Mouse (Mus musculus) forebrain, postnatal 0 days (tissue): ENCODE data around the gene Msi2. TPM values are rescaled to one million over a fixed set of nuclear protein-coding genes. Genes with fewer than 3 reads are reported as not detected.

Experiments
- ATAC-seq: fragments of 200-750 bp; cut with Nextera tagmentation; 2 replicates; pipeline ENCODE4 v1.8.0; 2017; ENCODE audit warnings: mild to moderate bottlenecking, moderate library complexity
- DNase-seq: peaks from one replicate; pipeline ENCODE4 v3.0.0-alpha.2; 2015
- H3K27ac ChIP-seq: fragments of 300-500 bp; sonication (generic); 2 replicates; pipeline ENCODE4 v1.5.1; 2014; ENCODE audit warnings: low read depth, mild to moderate bottlenecking, antibody characterized with exemption, low read length, moderate library complexity, mixed read lengths
- H3K27me3 ChIP-seq: fragments of 300-500 bp; sonication (generic); 2 replicates; pipeline ENCODE4 v1.6.1; 2014; ENCODE audit warnings: mild to moderate bottlenecking, low read length, mixed read lengths; ENCODE audit not compliant: insufficient read depth
- H3K36me3 ChIP-seq: fragments of 300-500 bp; sonication (generic); 2 replicates; pipeline ENCODE4 v1.6.1; 2014; ENCODE audit warnings: mild to moderate bottlenecking, moderate library complexity; ENCODE audit not compliant: insufficient read depth
- H3K4me1 ChIP-seq: fragments of 300-500 bp; sonication (generic); 2 replicates; pipeline ENCODE4 v1.6.1; 2014; ENCODE audit warnings: antibody characterized with exemption; ENCODE audit not compliant: insufficient read depth
- H3K4me2 ChIP-seq: fragments of 300-500 bp; sonication (generic); 2 replicates; pipeline ENCODE4 v1.6.1; 2014; ENCODE audit warnings: low read depth, mild to moderate bottlenecking, moderate library complexity
- H3K4me3 ChIP-seq: fragments of 300-500 bp; sonication (generic); 2 replicates; pipeline ENCODE4 v1.5.1; 2014; ENCODE audit warnings: low read depth, low read length, mixed read lengths
- H3K9ac ChIP-seq: fragments of 300-500 bp; sonication (generic); 2 replicates; pipeline ENCODE4 v1.6.1; 2014; ENCODE audit warnings: mild to moderate bottlenecking
- H3K9me3 ChIP-seq: fragments of 300-500 bp; sonication (generic); 2 replicates; pipeline ENCODE4 v1.6.1; 2016; ENCODE audit warnings: low read length
- CTCF ChIP-seq: sonication (generic); IDR thresholded peaks from 2 replicates; pipeline ENCODE4 v1.5.1; 2016; ENCODE audit warnings: antibody characterized with exemption, control low read depth, low read depth
- WGBS: fragments of 180-500 bp; shearing (Covaris S2); extraction: QIAGEN DNeasy Blood & Tissue Kit; methylation state at CpG from one replicate; pipeline ENCODE4 v1.1.7; 2014; 5-methylcytosine and 5-hydroxymethylcytosine counted together
- polyA plus RNA-seq: library from polyadenylated mRNA; unstranded; fragments of >200 nt; fragmentation: Nextera tagmentation; extraction: Ambion mirVana; gene quantifications from 2 replicates; pipeline ENCODE4 v1.2.1, GENCODE M21; 2015
- total RNA-seq: library from RNA; depleted of rRNA; stranded (reverse); fragments of >200 nt; gene quantifications from 2 replicates; pipeline ENCODE4 v1.2.3, GENCODE M21; 2014

Msi2 gene
- total and polyA plus RNA-seq, 2 experiments from 2014 or later, result 18.5 to 107 TPM

- no peak overlapping the region for H3K4me3 ChIP-seq
- no peak overlapping the region for H3K9ac ChIP-seq
- H3K4me1 ChIP-seq, result no peaks in the 10 kb centered on the region
- H3K36me3 ChIP-seq, result no peaks in the 10 kb centered on the region; the same call in 1 of the 2 replicates
- no peak overlapping the region for H3K27ac ChIP-seq
- TF ChIP-seq CTCF, result no peak
- ATAC-seq (no peak), DNase-seq (no peak)
- no peaks in the 10 kb centered on the region for H3K27me3 ChIP-seq
- H3K9me3 ChIP-seq, result no peaks in the 10 kb centered on the region
- WGBS, result 76% methylated on average over 18 of the region's 18 CpGs
- H3K4me2 ChIP-seq, result no peak overlapping the region
Measured at GRCm38 (mm10) chr11:88675526-88676353, 42.6 kb downstream of the Msi2 start.

DNA sequence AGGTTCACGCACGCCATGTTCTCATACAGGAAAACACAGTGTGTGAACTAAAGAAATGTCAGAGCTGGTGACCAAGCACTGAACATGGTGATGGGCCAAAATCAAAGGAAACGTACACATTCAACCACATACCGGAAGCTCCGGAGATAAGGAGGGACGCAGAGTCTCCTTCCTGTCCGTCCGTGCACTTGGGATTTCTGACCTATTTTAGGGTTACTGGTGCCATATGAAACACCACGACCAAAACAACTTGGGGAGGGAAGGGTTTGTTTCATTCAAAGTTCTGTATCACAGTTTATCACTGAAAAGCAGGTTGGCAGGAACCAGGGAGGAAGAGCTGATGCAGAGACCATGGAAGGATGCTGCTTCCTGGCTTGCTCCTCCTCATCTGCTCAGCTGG lies 44.2 kb downstream of the Msi2 start:
- H3K36me3 ChIP-seq, result peaks cover 3% of the 10 kb centered on the region; the same call in 1 of the 2 replicates
- H3K9ac ChIP-seq, result no peak overlapping the region
- ATAC-seq (no peak), DNase-seq (no peak)
- 94% methylated on average over 9 of the region's 9 CpGs for WGBS
- H3K27ac ChIP-seq, result no peak overlapping the region
- no peaks in the 10 kb centered on the region for H3K27me3 ChIP-seq
- TF ChIP-seq CTCF, result no peak
- no peak overlapping the region for H3K4me3 ChIP-seq
- no peaks in the 10 kb centered on the region for H3K4me1 ChIP-seq
- no peaks in the 10 kb centered on the region for H3K9me3 ChIP-seq
- no peak overlapping the region for H3K4me2 ChIP-seq

GRCm38 (mm10) chr11:88670925-88671324 lies 47.4 kb downstream of the Msi2 start:
- Histone ChIP-seq H3K4me2 (no peak overlapping the region), H3K27me3 (no peaks in the 10 kb centered on the region), H3K9ac (no peak overlapping the region), H3K27ac (no peak overlapping the region), H3K4me3 (no peak overlapping the region), H3K36me3 (peaks cover 3% of the 10 kb centered on the region; the same call in 1 of the 2 replicates), H3K4me1 (no peaks in the 10 kb centered on the region), H3K9me3 (no peaks in the 10 kb centered on the region)
- ATAC-seq (no peak), DNase-seq (no peak)
- no peak for TF ChIP-seq CTCF
- 56% methylated on average over 5 of the region's 5 CpGs for WGBS

DNA sequence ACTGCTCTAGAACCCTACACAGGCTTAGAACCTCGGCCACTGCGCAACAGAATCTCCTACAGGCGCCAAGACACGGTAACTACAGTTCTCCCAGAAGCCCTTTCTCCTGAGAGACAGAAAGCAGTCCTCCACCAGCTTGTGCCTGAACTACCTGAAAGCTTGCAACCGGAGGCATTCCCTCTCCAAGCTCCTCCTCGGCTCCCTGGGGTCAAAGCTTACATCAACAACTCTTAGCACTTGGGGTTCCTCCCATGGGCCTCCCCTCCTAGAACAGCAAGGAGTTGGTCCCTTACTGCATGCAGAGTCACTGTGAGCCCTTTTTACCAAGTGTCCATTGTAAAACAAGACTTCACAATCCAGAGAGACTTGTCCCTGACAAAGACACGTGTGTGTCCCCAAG lies 49.2 kb downstream of the Msi2 start:
- peaks cover 3% of the 10 kb centered on the region; the same call in 1 of the 2 replicates for H3K36me3 ChIP-seq
- TF ChIP-seq CTCF, result no peak
- H3K27me3 ChIP-seq, result no peaks in the 10 kb centered on the region
- no peak overlapping the region for H3K4me3 ChIP-seq
- no peaks in the 10 kb centered on the region for H3K4me1 ChIP-seq
- DNase-seq (no peak), ATAC-seq (no peak)
- WGBS, result 94% methylated on average over 7 of the region's 7 CpGs
- H3K4me2 ChIP-seq, result no peak overlapping the region
- H3K9ac ChIP-seq, result no peak overlapping the region
- H3K27ac ChIP-seq, result no peak overlapping the region
- no peaks in the 10 kb centered on the region for H3K9me3 ChIP-seq

DNA sequence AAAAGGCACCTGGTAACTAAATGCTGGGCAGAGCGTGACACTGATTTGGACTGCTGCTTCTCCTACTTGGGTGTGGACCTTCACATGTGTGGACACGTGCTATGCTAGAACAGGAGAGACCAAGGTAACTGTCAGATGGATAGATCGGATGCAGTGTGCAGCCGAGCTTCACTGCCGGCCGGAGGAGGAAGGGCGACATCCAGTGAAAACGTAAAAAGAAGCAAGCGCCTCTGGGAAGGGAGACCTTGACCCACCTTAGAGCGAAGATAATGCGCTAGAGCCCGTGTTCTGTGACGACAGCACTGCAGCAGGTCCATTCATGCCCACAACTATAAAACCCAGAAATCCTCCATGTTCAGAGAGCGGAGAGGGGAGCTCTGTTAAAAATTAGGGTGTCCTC lies 50.0 kb downstream of the Msi2 start:
- WGBS, result 96% methylated on average over 14 of the region's 14 CpGs
- no peak for DNase-seq
- TF ChIP-seq CTCF, result no peak
- Histone ChIP-seq H3K9me3 (no peaks in the 10 kb centered on the region), H3K36me3 (peaks cover 3% of the 10 kb centered on the region; the same call in 1 of the 2 replicates), H3K4me2 (no peak overlapping the region), H3K27ac (no peak overlapping the region), H3K9ac (no peak overlapping the region), H3K4me3 (no peak overlapping the region), H3K27me3 (no peaks in the 10 kb centered on the region), H3K4me1 (no peaks in the 10 kb centered on the region)
- no peak for ATAC-seq

DNA sequence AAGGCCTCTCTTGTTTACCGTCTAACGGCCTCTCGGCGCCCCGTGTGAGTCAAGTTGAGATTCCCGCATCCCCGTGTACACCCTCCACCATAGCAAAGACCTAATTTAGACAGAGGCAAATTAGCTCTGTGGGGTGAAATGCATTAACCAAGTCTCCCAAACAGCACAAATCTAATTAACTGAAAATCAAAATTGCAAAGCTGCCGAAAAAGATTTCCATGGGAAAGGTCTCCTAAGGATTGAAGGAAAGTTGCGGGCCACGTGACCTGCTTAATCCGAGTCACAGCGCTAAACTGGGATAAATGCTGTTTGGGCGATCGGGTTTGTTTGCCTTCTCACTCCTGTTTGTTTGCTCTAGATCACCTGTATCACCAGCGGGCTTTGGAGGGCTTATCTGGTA lies 52.5 kb downstream of the Msi2 start:
- no peaks in the 10 kb centered on the region for H3K27me3 ChIP-seq
- no peak overlapping the region for H3K27ac ChIP-seq
- H3K36me3 ChIP-seq, result peaks cover 3% of the 10 kb centered on the region; the same call in 1 of the 2 replicates
- no peak for ATAC-seq
- H3K4me1 ChIP-seq, result no peaks in the 10 kb centered on the region
- no peak overlapping the region for H3K9ac ChIP-seq
- DNase-seq, result no peak
- H3K4me3 ChIP-seq, result no peak overlapping the region
- no peak for TF ChIP-seq CTCF
- no peak overlapping the region for H3K4me2 ChIP-seq
- H3K9me3 ChIP-seq, result no peaks in the 10 kb centered on the region
- WGBS, result 36% methylated on average over 15 of the region's 15 CpGs

- WGBS, result 85% methylated on average over 11 of the region's 11 CpGs
Measured at GRCm38 (mm10) chr11:88661444-88662180, 56.7 kb downstream of the Msi2 start.

More at GRCm38 (mm10) chr11:88661444-88662180, 56.7 kb downstream of the Msi2 start:
- H3K27me3 ChIP-seq, result no peaks in the 10 kb centered on the region
- no peak overlapping the region for H3K4me2 ChIP-seq
- no peak overlapping the region for H3K4me3 ChIP-seq
- no peak overlapping the region for H3K27ac ChIP-seq
- DNase-seq, result no peak
- no peaks in the 10 kb centered on the region for H3K9me3 ChIP-seq
- no peak for ATAC-seq
- no peaks in the 10 kb centered on the region for H3K4me1 ChIP-seq
- TF ChIP-seq CTCF, result no peak
- no peaks in the 10 kb centered on the region for H3K36me3 ChIP-seq
- no peak overlapping the region for H3K9ac ChIP-seq
